Mouse (Mus musculus) macrophage (primary cell): ENCODE results near the gene Micall1. TPM values are rescaled to one million over a fixed set of nuclear protein-coding genes. Genes with fewer than 3 reads are reported as not detected.

Experiments used
- H3K27ac ChIP-seq: fragments of 350-480 bp; formaldehyde crosslinking; 2 replicates; pipeline ENCODE4 v1.9.0; 2021
- H3K36me3 ChIP-seq: fragments of 350-480 bp; formaldehyde crosslinking; 2 replicates; pipeline ENCODE4 v1.9.0; 2021; ENCODE audit errors: inconsistent target
- H3K4me3 ChIP-seq: fragments of 350-480 bp; formaldehyde crosslinking; 2 replicates; pipeline ENCODE4 v1.9.0; 2021; ENCODE audit errors: inconsistent target
- H3K79me2 ChIP-seq: fragments of 350-480 bp; formaldehyde crosslinking; 2 replicates; pipeline ENCODE4 v1.9.0; 2021; ENCODE audit errors: inconsistent target
- WGBS: methylation state at CpG from one replicate; pipeline ENCODE4 v1.1.7; 2026; ENCODE audit warnings: inconsistent platforms; ENCODE audit not compliant: missing documents; 5-methylcytosine and 5-hydroxymethylcytosine counted together
- polyA plus RNA-seq: library from polyadenylated mRNA; stranded (reverse); fragments of 250-400 nt; gene quantifications from 3 replicates; pipeline ENCODE4 v1.2.4, GENCODE M21; 2018; ENCODE audit warnings: inconsistent platforms

Micall1 gene
- polyA plus RNA-seq, 1 experiment from 2014 or later = 9.0 TPM

DNA sequence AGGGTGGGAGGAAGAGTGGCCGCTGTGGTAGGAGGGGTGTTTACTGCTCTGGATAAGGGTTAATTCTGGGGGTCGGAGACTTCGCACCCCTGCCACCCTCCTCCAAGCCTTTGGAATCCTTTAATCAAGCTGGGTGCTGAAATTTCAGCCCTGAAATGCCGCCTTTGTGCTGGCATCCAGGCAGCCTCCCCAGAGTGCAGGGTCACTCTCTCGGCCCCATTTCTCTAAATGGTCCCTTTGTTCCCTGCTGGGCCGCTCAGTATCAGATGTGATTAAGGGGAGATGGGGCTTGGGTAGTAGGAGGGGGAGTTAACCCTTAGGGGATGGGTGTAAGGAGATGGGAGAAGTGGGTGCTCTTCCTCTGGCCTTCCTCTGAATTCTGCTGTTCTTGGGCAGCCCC, 44.0 kb downstream of the Micall1 start:
- 99% methylated on average over 6 of the region's 6 CpGs for WGBS
- no peak overlapping the region for H3K27ac ChIP-seq
- no peak overlapping the region for H3K4me3 ChIP-seq
- peaks cover 21% of the 10 kb centered on the region; the same call in 1 of the 2 replicates for H3K36me3 ChIP-seq
- H3K79me2 ChIP-seq = no peaks in the 10 kb centered on the region

GRCm38 (mm10) chr15:79155572-79155971, 46.9 kb downstream of the Micall1 start:
- peaks cover 7% of the 10 kb centered on the region; the same call in 1 of the 2 replicates for H3K36me3 ChIP-seq
- 35% methylated on average over 3 of the region's 3 CpGs for WGBS
- H3K4me3 ChIP-seq = no peak overlapping the region
- no peaks in the 10 kb centered on the region for H3K79me2 ChIP-seq
- no peak overlapping the region for H3K27ac ChIP-seq

DNA sequence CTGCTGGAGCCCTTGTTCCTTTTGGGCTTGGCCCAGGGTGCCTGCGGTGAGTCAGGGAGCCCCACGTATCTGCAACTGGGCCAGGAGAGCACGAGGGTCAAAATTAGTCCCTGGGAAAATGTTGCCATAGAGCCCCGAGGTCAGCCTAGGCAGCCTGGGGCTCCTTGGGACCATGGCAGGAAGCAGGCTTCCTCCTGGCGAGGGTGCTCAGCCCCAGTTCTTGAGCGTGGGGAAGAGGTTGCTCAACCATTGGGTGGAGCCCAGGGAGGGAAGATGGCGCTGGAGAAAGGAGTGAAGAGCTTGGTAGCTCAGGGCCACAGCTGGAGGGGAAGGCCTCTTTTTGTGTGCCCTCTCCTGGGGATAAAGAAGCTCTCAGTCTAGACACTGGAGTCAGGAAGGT, 53.6 kb downstream of the Micall1 start:
- H3K27ac ChIP-seq = no peak overlapping the region
- no peaks in the 10 kb centered on the region for H3K36me3 ChIP-seq
- no peak overlapping the region for H3K4me3 ChIP-seq
- no peaks in the 10 kb centered on the region for H3K79me2 ChIP-seq
- WGBS = 21% methylated on average over 7 of the region's 7 CpGs

- 58% methylated on average over 13 of the region's 14 CpGs for WGBS
- Histone ChIP-seq H3K36me3 (no peaks in the 10 kb centered on the region), H3K79me2 (no peaks in the 10 kb centered on the region), H3K4me3 (no peak overlapping the region), H3K27ac (no peak overlapping the region)
Measured at GRCm38 (mm10) chr15:79162822-79163221, 54.1 kb downstream of the Micall1 start.

DNA sequence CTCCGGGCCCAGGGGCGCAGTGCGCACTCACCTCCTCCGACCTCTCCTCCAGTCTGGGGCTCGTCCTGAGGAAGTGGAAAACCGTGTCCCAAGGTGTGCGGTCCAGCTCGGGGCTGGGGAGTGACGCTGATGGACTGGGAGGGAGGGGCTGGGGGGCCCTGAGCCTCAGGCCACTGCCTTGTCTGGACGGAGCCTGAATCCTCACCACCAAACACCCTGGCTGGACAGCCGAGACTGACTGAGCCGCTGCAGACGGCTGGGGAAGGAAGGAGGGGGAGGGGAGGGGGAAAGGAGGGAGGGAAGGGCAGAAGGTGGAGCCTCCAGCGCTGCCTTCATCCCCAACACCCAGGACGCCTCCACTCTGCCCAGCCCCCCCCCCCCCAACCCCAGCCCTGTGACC, 55.6 kb downstream of the Micall1 start:
- WGBS = 11% methylated on average over 8 of the region's 15 CpGs
- H3K36me3 ChIP-seq = no peaks in the 10 kb centered on the region
- no peak overlapping the region for H3K4me3 ChIP-seq
- H3K79me2 ChIP-seq = no peaks in the 10 kb centered on the region
- no peak overlapping the region for H3K27ac ChIP-seq

DNA sequence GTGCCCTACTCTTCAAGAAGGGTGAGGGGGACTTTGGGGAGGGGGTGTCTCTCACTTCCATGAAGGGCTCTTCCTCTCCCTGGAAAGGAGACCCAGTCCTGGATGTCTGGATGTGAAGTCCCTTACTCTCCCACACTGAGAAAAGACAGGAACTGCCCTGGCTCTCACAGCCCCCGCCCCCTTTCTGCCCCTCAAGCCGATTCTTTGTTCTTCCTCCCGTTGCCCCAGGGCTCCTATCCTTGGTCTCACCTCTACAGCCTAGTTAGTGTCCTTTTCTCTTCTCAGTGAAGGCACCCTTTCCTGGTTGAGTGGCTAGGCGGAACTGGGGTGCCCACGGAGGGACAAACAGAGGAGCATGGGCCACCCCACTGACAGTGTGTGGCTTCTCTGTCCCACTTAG, 56.4 kb downstream of the Micall1 start, which contains the start of gene Sox10:
Gene Sox10 (minus strand): TSS at position 101 of the 400 bp plus-strand sequence.
- H3K27ac ChIP-seq = no peak within 1 kb of the TSS
- 78% methylated on average over 5 of the region's 5 CpGs for WGBS
- no peaks in the 10 kb centered on the region for H3K79me2 ChIP-seq
- no peaks in the 10 kb centered on the region for H3K36me3 ChIP-seq
- H3K4me3 ChIP-seq = no peak within 1 kb of the TSS

DNA sequence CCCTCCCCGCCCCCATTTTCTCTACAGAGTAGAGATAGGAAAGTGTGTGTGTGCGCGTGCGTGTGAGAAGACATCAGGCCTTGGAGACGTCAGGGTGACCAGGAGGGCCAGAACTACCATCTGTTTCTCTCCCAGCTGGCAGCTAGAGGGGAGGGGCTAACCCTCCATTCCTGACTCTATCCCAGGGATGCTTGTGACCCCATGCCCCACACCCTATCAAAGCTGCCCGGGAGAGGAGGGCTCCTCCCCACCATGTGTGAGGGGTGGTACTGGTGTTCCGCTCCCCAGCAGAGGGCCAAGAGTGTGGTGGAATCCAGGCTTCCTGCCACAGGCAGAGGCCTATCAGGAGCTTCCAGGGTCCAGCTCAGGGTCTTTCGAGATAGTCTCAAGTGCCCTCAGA, 58.0 kb downstream of the Micall1 start:
- Histone ChIP-seq H3K36me3 (no peaks in the 10 kb centered on the region), H3K79me2 (no peaks in the 10 kb centered on the region), H3K4me3 (no peak overlapping the region), H3K27ac (no peak overlapping the region)
- WGBS = 82% methylated on average over 8 of the region's 8 CpGs

DNA sequence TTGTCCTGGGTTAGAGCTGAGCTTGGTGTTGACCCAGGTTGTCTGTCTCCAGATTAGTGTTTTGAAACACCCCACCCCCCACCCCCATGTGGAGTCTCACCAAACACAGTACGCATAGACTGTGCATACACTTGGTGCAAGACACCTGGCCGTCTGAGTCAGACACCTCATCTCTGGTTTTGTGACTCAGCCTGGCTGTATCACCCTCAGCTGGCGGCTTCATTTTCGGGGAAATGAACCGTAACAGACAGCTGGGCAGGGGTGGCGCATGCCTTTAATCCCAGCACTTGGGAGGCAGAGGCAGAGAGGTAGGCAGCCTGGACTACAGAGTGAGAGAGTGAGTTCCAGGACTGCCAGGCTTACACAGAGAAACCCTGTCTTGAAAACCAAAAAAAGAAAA, 68.2 kb downstream of the Micall1 start:
- WGBS = 69% methylated on average over 6 of the region's 6 CpGs
- Histone ChIP-seq H3K36me3 (no peaks in the 10 kb centered on the region), H3K79me2 (no peaks in the 10 kb centered on the region), H3K4me3 (no peak overlapping the region), H3K27ac (no peak overlapping the region)

DNA sequence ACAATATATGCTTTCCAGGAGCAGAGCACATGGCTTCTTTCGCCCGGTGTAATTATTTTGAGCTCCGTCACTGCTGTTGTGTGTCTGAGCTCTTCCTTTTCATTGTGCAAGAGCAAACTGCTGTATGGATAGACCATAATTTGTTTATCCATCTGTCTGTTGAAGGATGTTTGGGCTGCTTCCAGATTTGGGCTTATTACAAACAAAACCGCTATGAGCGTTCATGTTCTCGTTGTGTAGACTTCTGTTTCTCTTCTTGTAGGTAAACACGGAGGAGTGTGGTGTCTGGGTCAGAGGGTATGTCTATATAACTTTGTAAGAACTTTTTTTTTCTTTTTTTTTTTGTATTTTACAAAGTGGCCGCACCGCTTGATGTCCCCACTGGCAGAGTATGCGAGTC, 76.5 kb downstream of the Micall1 start:
- Histone ChIP-seq H3K79me2 (no peaks in the 10 kb centered on the region), H3K27ac (no peak overlapping the region), H3K36me3 (no peaks in the 10 kb centered on the region), H3K4me3 (no peak overlapping the region)
- 93% methylated on average over 10 of the region's 10 CpGs for WGBS

Other genes starting within 250 kb of the Micall1 start
- gene Gga1, start 231.7 kb upstream of the Micall1 start, polyA plus RNA-seq = 54.0 to 74.5 TPM (median 65.4 TPM) in 3 replicates
- gene Gm49510, start 209.2 kb upstream of the Micall1 start, polyA plus RNA-seq = 0.25 to 0.59 TPM in 2 of 3 replicates, not detected in the other
- gene Sh3bp1, start 209.1 kb upstream of the Micall1 start, polyA plus RNA-seq = 67.4 to 90.3 TPM (median 70.9 TPM) in 3 replicates
- gene Pdxp, start 195.0 kb upstream of the Micall1 start, polyA plus RNA-seq = 0.13 to 1.2 TPM (median 0.70 TPM) in 3 replicates
- gene Lgals1, start 182.2 kb upstream of the Micall1 start, polyA plus RNA-seq = 1,502 to 3,219 TPM (median 3,114 TPM) in 3 replicates
- gene Nol12, start 174.0 kb upstream of the Micall1 start, polyA plus RNA-seq = 18.3 to 26.2 TPM (median 18.5 TPM) in 3 replicates
- 27.0 to 38.5 TPM (median 29.5 TPM) in 3 replicates for gene Triobp, start 161.2 kb upstream of the Micall1 start, polyA plus RNA-seq
- gene H1f0, start 80.4 kb upstream of the Micall1 start, polyA plus RNA-seq = 47.1 to 75.1 TPM (median 48.4 TPM) in 3 replicates
- not detected in 3 replicates for gene Galr3, start 67.0 kb upstream of the Micall1 start, polyA plus RNA-seq
- gene Ankrd54, start 46.0 kb upstream of the Micall1 start, polyA plus RNA-seq = 3.9 to 9.7 TPM (median 8.3 TPM) in 3 replicates
- 92.1 to 130 TPM (median 96.7 TPM) in 3 replicates for gene Eif3l, start 33.7 kb upstream of the Micall1 start, polyA plus RNA-seq
- 27.6 to 119 TPM (median 69.4 TPM) in 3 replicates for gene Polr2f, start 32.1 kb downstream of the Micall1 start, polyA plus RNA-seq
- 0.56 to 1.1 TPM (median 0.74 TPM) in 3 replicates for gene 1700088E04Rik, start 32.4 kb downstream of the Micall1 start, polyA plus RNA-seq
- gene Sox10, start 56.3 kb downstream of the Micall1 start, polyA plus RNA-seq = not detected in 3 replicates
- 4.9 to 9.4 TPM (median 7.0 TPM) in 3 replicates for gene Pick1, start 120.3 kb downstream of the Micall1 start, polyA plus RNA-seq
- not detected in 3 replicates for gene Gm49486, start 120.5 kb downstream of the Micall1 start, polyA plus RNA-seq
- gene Slc16a8, start 145.9 kb downstream of the Micall1 start, polyA plus RNA-seq = not detected in 3 replicates
- not detected in 3 replicates for gene Baiap2l2, start 176.6 kb downstream of the Micall1 start, polyA plus RNA-seq
- gene Pla2g6, start 219.5 kb downstream of the Micall1 start, polyA plus RNA-seq = 4.5 to 6.8 TPM (median 5.8 TPM) in 3 replicates
- 0.80 to 4.1 TPM (median 1.8 TPM) in 3 replicates for gene Maff, start 237.7 kb downstream of the Micall1 start, polyA plus RNA-seq